Mouse (Mus musculus): ENCODE measurements at regions not wholly inside any gene's neighbourhood (a gene's known extent, or its start where the extent isn't known, plus 50 kb on each side); places are given as distances from the start of the nearest gene placed in this dataset.

GRCm38 (mm10) chr1:76490719-76491118, 944.7 kb downstream of the Slc4a3 start:
- no peak for DNase-seq (ENCODE audit: low read depth, low spot score)

- DNase-seq (ENCODE audit: low read depth, low spot score): no peak
Observed at GRCm38 (mm10) chr1:76491187-76491586, 945.1 kb downstream of the Slc4a3 start.

- no peak for DNase-seq (ENCODE audit: low read depth, low spot score)
Observed at GRCm38 (mm10) chr1:76505150-76505549, 959.1 kb downstream of the Slc4a3 start.

GRCm38 (mm10) chr1:76508821-76509220, 962.8 kb downstream of the Slc4a3 start:
- no peak for DNase-seq (ENCODE audit: low read depth, low spot score)

GRCm38 (mm10) chr1:76509486-76509885, 963.4 kb downstream of the Slc4a3 start:
- no peak for DNase-seq (ENCODE audit: low read depth, low spot score)

- DNase-seq (ENCODE audit: low read depth, low spot score): no peak
Observed at GRCm38 (mm10) chr1:76512156-76512555, 966.1 kb downstream of the Slc4a3 start.

- no peak for DNase-seq (ENCODE audit: low read depth, low spot score)
Observed at GRCm38 (mm10) chr1:76513490-76513889, 967.4 kb downstream of the Slc4a3 start.

GRCm38 (mm10) chr1:76529531-76529930, 983.5 kb downstream of the Slc4a3 start:
- no peak for DNase-seq (ENCODE audit: low read depth, low spot score)

- no peak for DNase-seq (ENCODE audit: low read depth, low spot score)
Observed at GRCm38 (mm10) chr1:76530342-76530741, 984.3 kb downstream of the Slc4a3 start.

- no peak for DNase-seq (ENCODE audit: low read depth, low spot score)
Observed at GRCm38 (mm10) chr1:76535522-76535956, 979.3 kb downstream of the Epha4 start.

- DNase-seq (ENCODE audit: low read depth, low spot score): no peak
Observed at GRCm38 (mm10) chr1:76540529-76540928, 974.4 kb downstream of the Epha4 start.

- no peak for DNase-seq (ENCODE audit: low read depth, low spot score)
Observed at GRCm38 (mm10) chr1:76550876-76551275, 964.0 kb downstream of the Epha4 start.

GRCm38 (mm10) chr1:76559441-76559840, 955.4 kb downstream of the Epha4 start:
- no peak for DNase-seq (ENCODE audit: low read depth, low spot score)

GRCm38 (mm10) chr1:76575487-76575886, 939.4 kb downstream of the Epha4 start:
- no peak for DNase-seq (ENCODE audit: low read depth, low spot score)

GRCm38 (mm10) chr1:76585921-76586320, 929.0 kb downstream of the Epha4 start:
- no peak for DNase-seq (ENCODE audit: low read depth, low spot score)

- no peak for DNase-seq (ENCODE audit: low read depth, low spot score)
Observed at GRCm38 (mm10) chr1:76625831-76626230, 889.1 kb downstream of the Epha4 start.

- DNase-seq (ENCODE audit: low read depth, low spot score): no peak
Observed at GRCm38 (mm10) chr1:76629861-76630260, 885.0 kb downstream of the Epha4 start.

- no peak for DNase-seq (ENCODE audit: low read depth, low spot score)
Observed at GRCm38 (mm10) chr1:76634071-76634470, 880.8 kb downstream of the Epha4 start.

- no peak for DNase-seq (ENCODE audit: low read depth, low spot score)
Observed at GRCm38 (mm10) chr1:76637268-76638009, 877.4 kb downstream of the Epha4 start.

- DNase-seq (ENCODE audit: low read depth, low spot score): no peak
Observed at GRCm38 (mm10) chr1:76638010-76638400, 876.9 kb downstream of the Epha4 start.

- no peak for DNase-seq (ENCODE audit: low read depth, low spot score)
Observed at GRCm38 (mm10) chr1:76641181-76641711, 873.6 kb downstream of the Epha4 start.

- DNase-seq (ENCODE audit: low read depth, low spot score): no peak
Observed at GRCm38 (mm10) chr1:76642703-76643102, 872.2 kb downstream of the Epha4 start.

GRCm38 (mm10) chr1:76644895-76645294, 870.0 kb downstream of the Epha4 start:
- DNase-seq (ENCODE audit: low read depth, low spot score): no peak
